Comparison of ENCODE assay signal across 12 mouse cellular contexts in the genomic region with DNA sequence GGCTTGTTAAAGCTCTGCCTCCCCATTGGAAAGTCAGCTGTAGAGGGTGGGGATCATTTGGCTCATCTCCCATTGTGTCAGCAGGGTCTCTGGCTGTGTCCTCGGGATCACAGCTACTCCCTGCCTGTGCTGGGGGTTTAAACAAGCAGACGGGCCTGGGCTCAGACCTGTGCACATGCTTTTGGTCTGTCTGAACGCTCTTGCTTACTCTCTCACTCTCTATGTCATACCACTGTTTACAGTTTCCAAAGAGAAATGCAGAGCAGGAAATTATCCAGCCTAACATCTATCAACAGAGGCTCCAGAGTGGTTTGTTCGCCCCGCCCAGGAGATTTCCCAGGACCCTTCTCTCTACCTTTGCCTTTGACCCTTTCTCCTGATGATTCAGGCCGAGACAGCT. TPM values are rescaled to one million over a fixed set of nuclear protein-coding genes. Genes with fewer than 3 reads are reported as not detected.
DNase-seq lines count a peak whose midpoint lies in the region; ATAC-seq lines count a peak whose summit lies in the region.
"Had no signal": no experiment of that assay in that cellular context is flagged by ENCODE, and none has a peak within 500 bp of the region (broad histone marks: within the 10 kb centered on the region; RNA-seq: fewer than 3 reads in every experiment).

No protein-coding gene starts in this region.

- H3K36me3 ChIP-seq in heart, embryonic 15.5 days, result no peaks in the 10 kb centered on the region
- H3K36me3 ChIP-seq in midbrain, embryonic 14.5 days (ENCODE audit: control insufficient read depth, insufficient read depth, low read length), result no peaks in the 10 kb centered on the region
- no peaks in the 10 kb centered on the region for H3K36me3 ChIP-seq in midbrain, embryonic 10.5 days
- no peaks in the 10 kb centered on the region for H3K36me3 ChIP-seq in lung, embryonic 16.5 days (ENCODE audit: control insufficient read depth, insufficient read depth, low read length)
- no peaks in the 10 kb centered on the region for H3K36me3 ChIP-seq in neural tube, embryonic 14.5 days (ENCODE audit: control insufficient read depth, insufficient read depth, low read length)
- H3K36me3 ChIP-seq: limb, embryonic 12.5 days had no signal

- DNase-seq in heart, postnatal 10 days, result no peak
- no peak for DNase-seq in midbrain, embryonic 14.5 days
- DNase-seq in midbrain, embryonic 10.5 days (ENCODE audit: low spot score), result no peak
- no peak for DNase-seq in left cerebral cortex, postnatal 25 days (ENCODE audit: low spot score in 2 of 2)
- DNase-seq: cerebellum, adult 11-12 months; kidney, adult 11 months; layer of hippocampus, adult 9-11 months; right cerebral cortex, postnatal 25 days had no signal

- 58% methylated on average over 6 of the region's 6 CpGs for WGBS in heart, embryonic 15.5 days
- 76% methylated on average over 6 of the region's 6 CpGs for WGBS in midbrain, embryonic 14.5 days
- WGBS in midbrain, embryonic 10.5 days, result 76% methylated on average over 6 of the region's 6 CpGs
- 42% methylated on average over 6 of the region's 6 CpGs for WGBS in lung, embryonic 16.5 days
- WGBS in neural tube, embryonic 14.5 days, result 70% methylated on average over 6 of the region's 6 CpGs

- H3K27me3 ChIP-seq in heart, embryonic 15.5 days, result no peaks in the 10 kb centered on the region
- no peaks in the 10 kb centered on the region for H3K27me3 ChIP-seq in midbrain, embryonic 14.5 days (ENCODE audit: control insufficient read depth, insufficient read depth, low read length)
- H3K27me3 ChIP-seq in midbrain, embryonic 10.5 days (ENCODE audit: low read depth, poor library complexity, severe bottlenecking), result no peaks in the 10 kb centered on the region
- no peaks in the 10 kb centered on the region for H3K27me3 ChIP-seq in lung, embryonic 16.5 days (ENCODE audit: control insufficient read depth, insufficient read depth, low read depth, low read length)
- H3K27me3 ChIP-seq in neural tube, embryonic 14.5 days (ENCODE audit: control insufficient read depth, insufficient read depth, low read length), result no peaks in the 10 kb centered on the region
- H3K27me3 ChIP-seq: limb, embryonic 12.5 days had no signal

- H3K4me2 ChIP-seq in heart, embryonic 15.5 days, result no peak overlapping the region
- H3K4me2 ChIP-seq in midbrain, embryonic 14.5 days (ENCODE audit: low read length), result no peak overlapping the region
- H3K4me2 ChIP-seq in lung, embryonic 16.5 days (ENCODE audit: low read depth, low read length), result no peak overlapping the region
- no peak overlapping the region for H3K4me2 ChIP-seq in neural tube, embryonic 14.5 days (ENCODE audit: low read depth, low read length)
- H3K4me2 ChIP-seq: limb, embryonic 12.5 days had no signal

- intact Hi-C loops in heart, postnatal 10 days (cut with DNase I), result loop anchor here (2.0 kb wide), 1 partner anchor 21 kb away; no protein-coding TSS in a partner anchor
- intact Hi-C loops in left cerebral cortex, postnatal 25 days (cut with DNase I), result loop anchor here (10.0 kb wide), 1 partner anchor 397 kb away; no protein-coding TSS in a partner anchor

- H3K27ac ChIP-seq in heart, embryonic 15.5 days, result peak overlapping the region; percentile 73
- H3K27ac ChIP-seq in midbrain, embryonic 14.5 days (replicated peaks; ENCODE audit: low read depth, low read length), result peak overlapping the region; percentile 6; the same call in 1 of the 2 replicates
- H3K27ac ChIP-seq in midbrain, embryonic 10.5 days (replicated peaks), result no peak overlapping the region
- peak overlapping the region; percentile 44 for H3K27ac ChIP-seq in lung, embryonic 16.5 days (ENCODE audit: low read length)
- 0 out of 2 replicates have a peak overlapping the region, but pooled peaks have one; percentile 3 for H3K27ac ChIP-seq in neural tube, embryonic 14.5 days (ENCODE audit: low read depth, low read length)

- no peaks in the 10 kb centered on the region for H3K9me3 ChIP-seq in heart, embryonic 15.5 days (replicated peaks)
- H3K9me3 ChIP-seq in midbrain, embryonic 14.5 days (ENCODE audit: control insufficient read depth, low read length), result no peaks in the 10 kb centered on the region
- no peaks in the 10 kb centered on the region for H3K9me3 ChIP-seq in midbrain, embryonic 10.5 days (replicated peaks)
- H3K9me3 ChIP-seq in lung, embryonic 16.5 days (ENCODE audit: control insufficient read depth, low read length), result no peaks in the 10 kb centered on the region
- no peaks in the 10 kb centered on the region for H3K9me3 ChIP-seq in neural tube, embryonic 14.5 days (ENCODE audit: control insufficient read depth, low read length)
- H3K9me3 ChIP-seq: limb, embryonic 12.5 days had no signal

- no peak for ATAC-seq in heart, embryonic 15.5 days (replicated peaks; ENCODE audit: insufficient number of reproducible peaks, insufficient read depth, low FRiP score, low read depth)
- ATAC-seq in midbrain, embryonic 14.5 days (ENCODE audit: low FRiP score, low TSS enrichment), result no peak
- peak; percentile 57 for ATAC-seq in lung, embryonic 16.5 days (ENCODE audit: low read depth)
- peak; percentile 42; the same call in 1 of the 2 replicates for ATAC-seq in neural tube, embryonic 14.5 days (ENCODE audit: low read depth)

- peaks cover 15% of the 10 kb centered on the region for H3K4me1 ChIP-seq in heart, embryonic 15.5 days (replicated peaks)
- H3K4me1 ChIP-seq in midbrain, embryonic 14.5 days (ENCODE audit: control insufficient read depth, insufficient read depth, low read length), result no peaks in the 10 kb centered on the region
- H3K4me1 ChIP-seq in midbrain, embryonic 10.5 days, result no peaks in the 10 kb centered on the region
- peaks cover 23% of the 10 kb centered on the region for H3K4me1 ChIP-seq in lung, embryonic 16.5 days (replicated peaks; ENCODE audit: control insufficient read depth, insufficient read depth, low read length)
- 0 out of 2 replicates have a peak, but pooled peaks cover 5% of the 10 kb centered on the region for H3K4me1 ChIP-seq in neural tube, embryonic 14.5 days (ENCODE audit: control insufficient read depth, insufficient read depth, low read length)

- no peak overlapping the region for H3K9ac ChIP-seq in heart, embryonic 15.5 days
- no peak overlapping the region for H3K9ac ChIP-seq in midbrain, embryonic 14.5 days (replicated peaks; ENCODE audit: low read length)
- H3K9ac ChIP-seq in lung, embryonic 16.5 days (ENCODE audit: low read length), result no peak overlapping the region
- H3K9ac ChIP-seq in neural tube, embryonic 14.5 days (replicated peaks; ENCODE audit: low read depth, low read length), result no peak overlapping the region
- H3K9ac ChIP-seq: limb, embryonic 12.5 days had no signal

- no peak overlapping the region for H3K4me3 ChIP-seq in heart, embryonic 15.5 days
- no peak overlapping the region for H3K4me3 ChIP-seq in midbrain, embryonic 14.5 days (replicated peaks; ENCODE audit: low read depth, low read length)
- no peak overlapping the region for H3K4me3 ChIP-seq in midbrain, embryonic 10.5 days
- no peak overlapping the region for H3K4me3 ChIP-seq in lung, embryonic 16.5 days (ENCODE audit: low read length)
- H3K4me3 ChIP-seq in neural tube, embryonic 14.5 days (ENCODE audit: low read depth, low read length), result no peak overlapping the region
- H3K4me3 ChIP-seq: limb, embryonic 12.5 days had no signal

RNA-seq across cellular contexts. Expression of a gene that starts 8.1 kb away (rescaled TPM):
- polyA plus RNA-seq in heart, embryonic 15.5 days (2015; fragmentation: Nextera tagmentation; extraction: Ambion mirVana), result 48.4 and 51.6 TPM in 2 replicates
- 10 to 100 TPM; 21.1 to 22.8 TPM for total RNA-seq in heart, postnatal 10 days (2021)
- 85.1 and 85.2 TPM in 2 replicates for polyA plus RNA-seq in midbrain, embryonic 14.5 days (2014; fragmentation: Nextera tagmentation; extraction: Ambion mirVana)
- 114 TPM in 2 replicates for polyA plus RNA-seq in midbrain, embryonic 10.5 days (2016; fragmentation: Nextera tagmentation; extraction: Ambion mirVana)
- 86.2 and 91.1 TPM in 2 replicates for polyA plus RNA-seq in lung, embryonic 16.5 days (2015; fragmentation: Nextera tagmentation; extraction: Ambion mirVana)
- polyA plus RNA-seq in neural tube, embryonic 14.5 days (2014; fragmentation: Nextera tagmentation; extraction: Ambion mirVana), result 79.1 and 80.7 TPM in 2 replicates
- 10 to 100 TPM; 26.5 to 27.5 TPM for total RNA-seq in left cerebral cortex, postnatal 25 days (2021)

RNA-seq across cellular contexts. Expression of a gene that starts 23.4 kb away (rescaled TPM):
- 195 and 257 TPM in 2 replicates for polyA plus RNA-seq in heart, embryonic 15.5 days (2015; fragmentation: Nextera tagmentation; extraction: Ambion mirVana)
- total RNA-seq in heart, postnatal 10 days (2021), result 100 to 1,000 TPM; 581 to 631 TPM
- 118 and 127 TPM in 2 replicates for polyA plus RNA-seq in midbrain, embryonic 14.5 days (2014; fragmentation: Nextera tagmentation; extraction: Ambion mirVana)
- polyA plus RNA-seq in midbrain, embryonic 10.5 days (2016; fragmentation: Nextera tagmentation; extraction: Ambion mirVana), result 104 and 109 TPM in 2 replicates
- polyA plus RNA-seq in lung, embryonic 16.5 days (2015; fragmentation: Nextera tagmentation; extraction: Ambion mirVana), result 107 and 109 TPM in 2 replicates
- 139 and 150 TPM in 2 replicates for polyA plus RNA-seq in neural tube, embryonic 14.5 days (2014; fragmentation: Nextera tagmentation; extraction: Ambion mirVana)
- total RNA-seq in left cerebral cortex, postnatal 25 days (2021), result 100 to 1,000 TPM; 146 to 164 TPM

RNA-seq across cellular contexts. Expression of a gene that starts 46.3 kb away (rescaled TPM):
- 4.2 and 4.6 TPM in 2 replicates for polyA plus RNA-seq in heart, embryonic 15.5 days (2015; fragmentation: Nextera tagmentation; extraction: Ambion mirVana)
- total RNA-seq in heart, postnatal 10 days (2021), result 1 to 10 TPM; 5.3 to 7.5 TPM
- 8.6 and 10.8 TPM in 2 replicates for polyA plus RNA-seq in midbrain, embryonic 14.5 days (2014; fragmentation: Nextera tagmentation; extraction: Ambion mirVana)
- 10.3 and 10.6 TPM in 2 replicates for polyA plus RNA-seq in midbrain, embryonic 10.5 days (2016; fragmentation: Nextera tagmentation; extraction: Ambion mirVana)
- polyA plus RNA-seq in lung, embryonic 16.5 days (2015; fragmentation: Nextera tagmentation; extraction: Ambion mirVana), result 5.8 and 7.0 TPM in 2 replicates
- 10.5 and 14.6 TPM in 2 replicates for polyA plus RNA-seq in neural tube, embryonic 14.5 days (2014; fragmentation: Nextera tagmentation; extraction: Ambion mirVana)
- 1 to 10 TPM; 4.5 to 6.4 TPM for total RNA-seq in left cerebral cortex, postnatal 25 days (2021)

Comparison
In these comparisons a context has a peak if more than half of its experiments do, and no peak if none do; other contexts are left out.
1. ATAC-seq: peak in lung, embryonic 16.5 days (single experiment) and neural tube, embryonic 14.5 days (single experiment); none in heart, embryonic 15.5 days (single experiment) and midbrain, embryonic 14.5 days (single experiment).